Mouse (Mus musculus) kidney, embryonic 14.5 days (tissue): ENCODE data around the gene H6pd. TPM values are rescaled to one million over a fixed set of nuclear protein-coding genes. Genes with fewer than 3 reads are reported as not detected.
"Not testable (repeated sequence)": the region's sequence is repeated elsewhere in the genome, so short reads cannot be mapped to it uniquely, and the experiment has no call there.

ENCODE experiments used
- ATAC-seq: fragments of 200-750 bp; cut with Nextera tagmentation; 2 replicates; pipeline ENCODE4 v1.8.0; 2017; ENCODE audit warnings: moderate number of reproducible peaks, mild to moderate bottlenecking, moderate TSS enrichment, moderate library complexity; ENCODE audit not compliant: low FRiP score, low TSS enrichment
- H3K27ac ChIP-seq: fragments of 300-500 bp; sonication (generic); 2 replicates; pipeline ENCODE4 v1.5.1; 2014; ENCODE audit warnings: low read depth, mild to moderate bottlenecking, low read length, moderate library complexity, mixed read lengths
- H3K27me3 ChIP-seq: fragments of 300-500 bp; sonication (generic); 2 replicates; pipeline ENCODE4 v1.6.1; 2014; ENCODE audit warnings: mild to moderate bottlenecking, low read length; ENCODE audit not compliant: control insufficient read depth, insufficient read depth
- H3K36me3 ChIP-seq: fragments of 300-500 bp; sonication (generic); 2 replicates; pipeline ENCODE4 v1.6.1; 2014; ENCODE audit warnings: low read length, mixed read lengths; ENCODE audit not compliant: control insufficient read depth, insufficient read depth
- H3K4me1 ChIP-seq: fragments of 300-500 bp; sonication (generic); 2 replicates; pipeline ENCODE4 v1.6.1; 2014; ENCODE audit warnings: low read length, mixed read lengths; ENCODE audit not compliant: control insufficient read depth, insufficient read depth
- H3K4me2 ChIP-seq: fragments of 300-500 bp; sonication (generic); replicated peaks from 2 replicates; pipeline ENCODE4 v1.6.1; 2014; ENCODE audit warnings: low read depth, mild to moderate bottlenecking, low read length
- H3K4me3 ChIP-seq: fragments of 300-500 bp; sonication (generic); 2 replicates; pipeline ENCODE4 v1.5.1; 2014; ENCODE audit warnings: mild to moderate bottlenecking, low read length
- H3K9ac ChIP-seq: fragments of 300-500 bp; sonication (generic); 2 replicates; pipeline ENCODE4 v1.6.1; 2014; ENCODE audit warnings: low read depth, mild to moderate bottlenecking, low read length, moderate library complexity
- H3K9me3 ChIP-seq: fragments of 300-500 bp; sonication (generic); 2 replicates; pipeline ENCODE4 v1.6.1; 2016; ENCODE audit warnings: low read length; ENCODE audit not compliant: control insufficient read depth
- WGBS: fragments of 180-500 bp; shearing (Covaris S2); extraction: QIAGEN DNeasy Blood & Tissue Kit; methylation state at CpG from one replicate; pipeline ENCODE4 v1.1.7; 2014; 5-methylcytosine and 5-hydroxymethylcytosine counted together
- polyA plus RNA-seq: library from polyadenylated mRNA; unstranded; fragments of >200 nt; fragmentation: Nextera tagmentation; extraction: Ambion mirVana; gene quantifications from 2 replicates; pipeline ENCODE4 v1.2.1, GENCODE M21; 2014

The H6pd gene
- polyA plus RNA-seq, 1 experiment from 2014 or later: 10.7 TPM

GRCm38 (mm10) chr4:150048038-150048437 lies 39.2 kb upstream of the H6pd start:
- H3K4me3 ChIP-seq: peak overlapping the region; percentile 55
- H3K9ac ChIP-seq: peak overlapping the region; percentile 53
- H3K4me1 ChIP-seq: peaks cover 3% of the 10 kb centered on the region; the same call in 1 of the 2 replicates
- H3K4me2 ChIP-seq: peak overlapping the region; percentile 88
- peaks cover 19% of the 10 kb centered on the region for H3K27me3 ChIP-seq
- WGBS: 0% methylated on average over 20 of the region's 20 CpGs
- peak; percentile 51 for ATAC-seq
- no peaks in the 10 kb centered on the region for H3K36me3 ChIP-seq
- no peaks in the 10 kb centered on the region for H3K9me3 ChIP-seq
- no peak overlapping the region for H3K27ac ChIP-seq

GRCm38 (mm10) chr4:150043591-150043990 lies 34.8 kb upstream of the H6pd start:
- WGBS: 97% methylated on average over 9 of the region's 9 CpGs
- Histone ChIP-seq H3K9me3 (no peaks in the 10 kb centered on the region), H3K36me3 (no peaks in the 10 kb centered on the region), H3K4me2 (no peak overlapping the region), H3K4me3 (no peak overlapping the region), H3K9ac (no peak overlapping the region), H3K27me3 (peaks cover 10% of the 10 kb centered on the region; the same call in 1 of the 2 replicates), H3K27ac (no peak overlapping the region), H3K4me1 (peaks cover 3% of the 10 kb centered on the region; the same call in 1 of the 2 replicates)
- no peak for ATAC-seq

GRCm38 (mm10) chr4:150041346-150042110 lies 32.7 kb upstream of the H6pd start:
- Histone ChIP-seq H3K27ac (no peak overlapping the region), H3K9ac (no peak overlapping the region), H3K36me3 (no peaks in the 10 kb centered on the region), H3K4me3 (no peak overlapping the region), H3K4me1 (no peaks in the 10 kb centered on the region), H3K27me3 (no peaks in the 10 kb centered on the region; the same call in 1 of the 2 replicates), H3K9me3 (no peaks in the 10 kb centered on the region), H3K4me2 (no peak overlapping the region)
- ATAC-seq: no peak
- WGBS: 82% methylated on average over 10 of the region's 10 CpGs

GRCm38 (mm10) chr4:150040856-150041255 lies 32.0 kb upstream of the H6pd start:
- H3K36me3 ChIP-seq, H3K27ac ChIP-seq, ATAC-seq, H3K9ac ChIP-seq, H3K4me1 ChIP-seq, H3K27me3 ChIP-seq, H3K4me3 ChIP-seq, H3K4me2 ChIP-seq, H3K9me3 ChIP-seq: not testable (repeated sequence)
- WGBS: 85% methylated on average over 1 of the region's 1 CpGs

GRCm38 (mm10) chr4:150040003-150040581 lies 31.3 kb upstream of the H6pd start:
- no peaks in the 10 kb centered on the region for H3K9me3 ChIP-seq
- H3K4me1 ChIP-seq: no peaks in the 10 kb centered on the region
- no peak for ATAC-seq
- H3K4me2 ChIP-seq: no peak overlapping the region
- WGBS: 71% methylated on average over 9 of the region's 9 CpGs
- no peaks in the 10 kb centered on the region for H3K36me3 ChIP-seq
- H3K9ac ChIP-seq: no peak overlapping the region
- H3K4me3 ChIP-seq: no peak overlapping the region
- H3K27me3 ChIP-seq: peaks cover 1% of the 10 kb centered on the region
- H3K27ac ChIP-seq: no peak overlapping the region

- no peak overlapping the region for H3K4me3 ChIP-seq
- H3K9ac ChIP-seq: no peak overlapping the region
- peaks cover 17% of the 10 kb centered on the region for H3K27me3 ChIP-seq
- H3K4me2 ChIP-seq: no peak overlapping the region
- peaks cover under 1% of the 10 kb centered on the region; the same call in 1 of the 2 replicates for H3K4me1 ChIP-seq
- H3K36me3 ChIP-seq: no peaks in the 10 kb centered on the region
- no peak for ATAC-seq
- H3K9me3 ChIP-seq: no peaks in the 10 kb centered on the region
- WGBS: 86% methylated on average over 7 of the region's 7 CpGs
- H3K27ac ChIP-seq: no peak overlapping the region
Observed at GRCm38 (mm10) chr4:150038533-150038932, 29.7 kb upstream of the H6pd start.

GRCm38 (mm10) chr4:150036094-150036493 lies 27.3 kb upstream of the H6pd start:
- Histone ChIP-seq H3K4me2 (no peak overlapping the region), H3K27me3 (peaks cover 41% of the 10 kb centered on the region), H3K4me3 (no peak overlapping the region), H3K36me3 (no peaks in the 10 kb centered on the region), H3K9me3 (no peaks in the 10 kb centered on the region), H3K27ac (no peak overlapping the region), H3K4me1 (peaks cover 8% of the 10 kb centered on the region), H3K9ac (no peak overlapping the region)
- WGBS: 84% methylated on average over 6 of the region's 6 CpGs
- no peak for ATAC-seq

- ATAC-seq: peak; percentile 20; the same call in 1 of the 2 replicates
- Histone ChIP-seq H3K4me3 (no peak overlapping the region), H3K4me1 (peaks cover 16% of the 10 kb centered on the region), H3K27me3 (peaks cover 49% of the 10 kb centered on the region), H3K36me3 (no peaks in the 10 kb centered on the region), H3K4me2 (no peak overlapping the region), H3K9ac (no peak overlapping the region), H3K9me3 (no peaks in the 10 kb centered on the region), H3K27ac (no peak overlapping the region)
- 11% methylated on average over 10 of the region's 10 CpGs for WGBS
Observed at GRCm38 (mm10) chr4:150035280-150035679, 26.5 kb upstream of the H6pd start.

- Histone ChIP-seq H3K4me1 (peaks cover 17% of the 10 kb centered on the region), H3K9ac (no peak overlapping the region)
- WGBS: under 1% methylated on average over 31 of the region's 31 CpGs
Observed at GRCm38 (mm10) chr4:150033261-150033671, 24.4 kb upstream of the H6pd start.

More at GRCm38 (mm10) chr4:150033261-150033671, 24.4 kb upstream of the H6pd start:
- ATAC-seq: peak; percentile 56; the same call in 1 of the 2 replicates
- peak overlapping the region; percentile 34 for H3K4me2 ChIP-seq
- no peak overlapping the region for H3K27ac ChIP-seq
- H3K9me3 ChIP-seq: no peaks in the 10 kb centered on the region
- H3K4me3 ChIP-seq: peak overlapping the region; percentile 26
- peaks cover 67% of the 10 kb centered on the region for H3K27me3 ChIP-seq
- H3K36me3 ChIP-seq: no peaks in the 10 kb centered on the region
